8 mouse cellular contexts compared by ENCODE assay signal in the genomic region with DNA sequence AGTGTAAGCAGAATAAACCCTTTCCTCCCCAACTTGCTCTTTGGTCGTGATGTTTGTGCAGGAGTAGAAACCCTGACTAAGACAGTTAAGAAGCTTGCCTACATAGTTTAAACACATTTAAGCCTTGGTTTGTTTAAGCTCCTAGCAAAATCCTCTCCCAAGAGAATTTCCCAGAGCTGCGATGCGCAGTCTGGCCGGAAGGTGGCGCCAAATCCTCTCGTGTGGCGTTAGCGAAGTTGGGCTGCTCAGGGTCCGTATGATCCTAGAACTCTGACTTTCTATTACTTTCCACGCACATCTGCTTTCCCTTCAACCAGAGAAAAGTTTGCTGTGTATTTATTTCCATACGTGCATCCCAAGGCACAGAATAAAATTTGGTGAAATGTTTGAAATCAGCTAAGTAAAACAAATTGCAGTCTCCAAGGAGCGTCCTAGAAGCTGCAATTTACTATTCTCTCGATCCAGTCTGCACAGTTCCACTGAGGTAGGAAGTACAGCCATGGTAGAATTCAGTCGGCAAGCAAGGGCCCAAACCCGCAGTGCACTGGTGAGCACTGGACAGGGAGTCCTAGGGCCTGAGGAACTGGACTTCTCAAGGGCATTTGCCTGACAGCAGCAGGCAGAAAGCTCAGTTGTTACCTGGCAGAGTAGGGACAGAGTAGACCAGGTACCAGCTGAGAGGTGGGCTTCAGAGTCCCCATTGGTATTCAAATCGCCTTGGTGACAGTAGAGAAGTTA. TPM values are rescaled to one million over a fixed set of nuclear protein-coding genes. Genes with fewer than 3 reads are reported as not detected.
A peak's percentile ranks its signal among the peaks of the same experiment; 100 is the strongest.
DNase-seq lines count a peak whose midpoint lies in the region; TF ChIP-seq lines count a peak whose summit lies in the region.
"Had no signal": no experiment of that assay in that cellular context is flagged by ENCODE, and none has a peak within 500 bp of the region (broad histone marks: within the 10 kb centered on the region; RNA-seq: fewer than 3 reads in every experiment).

No protein-coding gene starts in this region.

- TF ChIP-seq CTCF in C2C12 (IDR thresholded peaks at IDR 0.05; ENCODE audit: control insufficient read depth, insufficient read depth, insufficient read length), result peak; percentile 81
- TF ChIP-seq CTCF in lung, adult 2 months (IDR thresholded peaks at IDR 0.05; ENCODE audit: insufficient read depth, low read length), result peak; percentile 93

- H3K4me1 ChIP-seq in ES-E14 (ENCODE audit: control insufficient read depth in 2 of 2, insufficient read depth in 2 of 2, low read length in 2 of 2, poor library complexity in 1 of 2), result peaks cover 0 to 4% of the 10 kb centered on the region in 2 experiments; a peak in 1 of 4 replicates
- H3K4me1 ChIP-seq in lung, adult 2 months (ENCODE audit: control insufficient read depth, insufficient read depth, low read length), result no peaks in the 10 kb centered on the region
- H3K4me1 ChIP-seq: limb, embryonic 12.5 days had no signal

- H3K9me3 ChIP-seq in ES-E14 (ENCODE audit: control insufficient read depth, insufficient read depth, low read depth, low read length), result no peaks in the 10 kb centered on the region
- H3K9me3 ChIP-seq: limb, embryonic 12.5 days had no signal

- in situ Hi-C loops in ES-E14 (cut with MboI; ENCODE audit: low sequenced_read_pairs in 2 of 2, unreplicated experiment in 2 of 2), result loop anchor here in 1 of 2 experiments (25.0 kb wide), 1 partner anchor 1310 kb away; no protein-coding TSS in a partner anchor

- H3K79me2 ChIP-seq in C2C12 (ENCODE audit: control insufficient read depth, insufficient read depth), result no peaks in the 10 kb centered on the region

- H3K9ac ChIP-seq in ES-E14 (ENCODE audit: insufficient read depth, low read depth, low read length, poor library complexity, severe bottlenecking), result no peak overlapping the region
- H3K9ac ChIP-seq: limb, embryonic 12.5 days had no signal

- no peak overlapping the region for H3K4me3 ChIP-seq in C2C12 (ENCODE audit: insufficient read depth, poor library complexity, severe bottlenecking)
- H3K4me3 ChIP-seq in ES-E14 (ENCODE audit: insufficient read depth in 1 of 2, low read depth in 1 of 2, low read length in 2 of 2, poor library complexity in 1 of 2, severe bottlenecking in 1 of 2), result no peak overlapping the region
- H3K4me3 ChIP-seq in lung, adult 2 months (replicated peaks; ENCODE audit: extremely low read depth, low read depth, low read length), result no peak overlapping the region
- H3K4me3 ChIP-seq: limb, embryonic 12.5 days had no signal

- no peak for TF ChIP-seq POLR2A in lung, adult 2 months (IDR thresholded peaks at IDR 0.05; ENCODE audit: borderline replicate concordance, extremely low read depth, low read depth, low read length)

- no peak overlapping the region for H3ac ChIP-seq in C2C12 (ENCODE audit: control insufficient read depth, insufficient read length, low read depth)

- H3K79me3 ChIP-seq in C2C12 (ENCODE audit: low read depth), result no peaks in the 10 kb centered on the region

- peak; percentile 58 for DNase-seq in ES-E14 (ENCODE audit: low read depth, low spot score)
- peak; percentile 64 for DNase-seq in cerebellum, adult 8-10 months
- DNase-seq in gastrocnemius, adult 8-10 months (ENCODE audit: low spot score in 2 of 2), result peak; percentile 30 to 31
- peak; percentile 82 to 83 for DNase-seq in kidney, postnatal 4 days
- DNase-seq in lung, adult 2 months, result peak; percentile 59
- DNase-seq in right cerebral cortex, postnatal 14 days, result peak; percentile 73

- H3K27me3 ChIP-seq in C2C12 (ENCODE audit: control insufficient read depth, insufficient read depth, insufficient read length), result peaks cover 7% of the 10 kb centered on the region

- H3K27ac ChIP-seq in ES-E14 (ENCODE audit: insufficient read depth, low read depth, low read length, poor library complexity, severe bottlenecking), result no peak overlapping the region
- H3K27ac ChIP-seq: limb, embryonic 12.5 days had no signal

- H3K36me3 ChIP-seq in C2C12 (ENCODE audit: control insufficient read depth, insufficient read depth) (no peaks in the 10 kb centered on the region), ES-E14 (ENCODE audit: control insufficient read depth, insufficient read depth, low read length, poor library complexity, severe bottlenecking) (no peaks in the 10 kb centered on the region)
- H3K36me3 ChIP-seq: limb, embryonic 12.5 days had no signal

- WGBS in lung, adult 2 months, result 9% methylated on average over 16 of the region's 16 CpGs

TF ChIP-seq in C2C12, 6 proteins besides CTCF, POLR2A, EP300 and RAD21:
- TF ChIP-seq MYOD1 (IDR thresholded peaks at IDR 0.05; ENCODE audit: control insufficient read depth, insufficient read length, low read depth), result no peak
- no peak for TF ChIP-seq USF1 (IDR thresholded peaks at IDR 0.05; ENCODE audit: low read depth)
- TF ChIP-seq MYOG (IDR thresholded peaks at IDR 0.05; ENCODE audit: control insufficient read depth, extremely low read depth, insufficient read length), result no peak
- TF ChIP-seq FOSL1 (IDR thresholded peaks at IDR 0.05; ENCODE audit: insufficient read depth, low read length, poor library complexity, severe bottlenecking), result no peak
- no peak for TF ChIP-seq MAX (IDR thresholded peaks at IDR 0.05)
- no peak for TF ChIP-seq CEBPB (IDR thresholded peaks at IDR 0.05; ENCODE audit: low read depth)

TF ChIP-seq in ES-E14, 5 proteins besides CTCF, POLR2A, EP300 and RAD21:
- TF ChIP-seq ZC3H11A (IDR thresholded peaks at IDR 0.05; ENCODE audit: borderline replicate concordance, low read depth, low read length) (peak; percentile 75; the same call in 1 of the 2 replicates), ZNF384 (IDR thresholded peaks at IDR 0.05; ENCODE audit: low read depth, low read length) (no peak)

RNA-seq across cellular contexts. Expression of gene Mc3r, which starts 26.5 kb away (rescaled TPM):
- polyA plus RNA-seq in C2C12 (2012; fragmentation: generic; extraction: Trizol), result 0.01 TPM
- not detected in 2 replicates for total RNA-seq in ES-E14 (2012; rRNA removed)
- not detected for total RNA-seq in gastrocnemius, adult 8-10 months (2022)
- not detected in 2 replicates for polyA plus RNA-seq in lung, adult 2 months (2012; rRNA removed)
- polyA plus RNA-seq: limb, embryonic 12.5 days had no signal

Comparison
In these comparisons a context has a peak if more than half of its experiments do, and no peak if none do; other contexts are left out.
1. DNase-seq: peak in every context shown above with its lines; median percentile 82 in kidney, postnatal 4 days; 73 in right cerebral cortex, postnatal 14 days; 64 in cerebellum, adult 8-10 months; 59 in lung, adult 2 months; 58 in ES-E14; 30 in gastrocnemius, adult 8-10 months.